Mouse (Mus musculus) embryonic facial prominence, embryonic 11.5 days (tissue): ENCODE results near the gene Gm8773. TPM values are rescaled to one million over a fixed set of nuclear protein-coding genes. Genes with fewer than 3 reads are reported as not detected.

Source experiments
- polyA plus RNA-seq: library from polyadenylated mRNA; unstranded; fragments of >200 nt; fragmentation: Nextera tagmentation; extraction: Ambion mirVana; gene quantifications from 2 replicates; pipeline ENCODE4 v1.2.1, GENCODE M21; 2014

The Gm8773 gene
- polyA plus RNA-seq, 1 experiment from 2014 or later: 3.3 TPM

Other genes with a start within 250 kb of the Gm8773 start
- gene Cdk14, start 153.5 kb upstream of the Gm8773 start, polyA plus RNA-seq: 29.1 and 29.9 TPM in 2 replicates
- gene 1700015F17Rik, start 94.7 kb upstream of the Gm8773 start, polyA plus RNA-seq: not detected in 2 replicates
- 29.9 and 30.4 TPM in 2 replicates for gene Cldn12, start 58.8 kb upstream of the Gm8773 start, polyA plus RNA-seq
- gene Gtpbp10, start 14.3 kb upstream of the Gm8773 start, polyA plus RNA-seq: 41.9 and 45.8 TPM in 2 replicates
- gene Cfap69, start 90.4 kb downstream of the Gm8773 start, polyA plus RNA-seq: 3.1 and 3.8 TPM in 2 replicates
- 8.2 and 8.6 TPM in 2 replicates for gene Steap2, start 120.8 kb downstream of the Gm8773 start, polyA plus RNA-seq
- gene Steap1, start 175.5 kb downstream of the Gm8773 start, polyA plus RNA-seq: 3.9 and 5.5 TPM in 2 replicates